Mouse (Mus musculus) kidney, postnatal 4 days (tissue): ENCODE measurements around the gene Tmem82.

Experiments used
- DNase-seq, 2 experiments: peaks; one replicate each; pipeline ENCODE4 v3.0.0; 2021; ENCODE audit warnings: mixed read lengths in 2 of 2

Gene Tmem82

GRCm38 (mm10) chr4:141639474-141639873, 21.0 kb upstream of the Tmem82 start:
- DNase-seq = peak in 1 of 2 experiments; percentile 34

GRCm38 (mm10) chr4:141636693-141637092, 18.3 kb upstream of the Tmem82 start:
- no peak for DNase-seq

- DNase-seq = no peak
Observed at GRCm38 (mm10) chr4:141635991-141636390, 17.6 kb upstream of the Tmem82 start.

- peak; percentile 69 to 76 for DNase-seq
Observed at GRCm38 (mm10) chr4:141632111-141632873, 13.9 kb upstream of the Tmem82 start.

GRCm38 (mm10) chr4:141631250-141631649, 12.8 kb upstream of the Tmem82 start:
- DNase-seq = no peak

GRCm38 (mm10) chr4:141630021-141630420, 11.6 kb upstream of the Tmem82 start:
- no peak for DNase-seq

GRCm38 (mm10) chr4:141628661-141629060, 10.2 kb upstream of the Tmem82 start:
- DNase-seq = no peak

GRCm38 (mm10) chr4:141627502-141627901, 9.1 kb upstream of the Tmem82 start:
- no peak for DNase-seq

- no peak for DNase-seq
Observed at GRCm38 (mm10) chr4:141625774-141626550, 7.5 kb upstream of the Tmem82 start.

- peak; percentile 63 to 73 for DNase-seq
Observed at GRCm38 (mm10) chr4:141624983-141625773, 6.7 kb upstream of the Tmem82 start.

- DNase-seq = no peak
Observed at GRCm38 (mm10) chr4:141624134-141624533, 5.7 kb upstream of the Tmem82 start.

- DNase-seq = peak; percentile 66 to 81
Observed at GRCm38 (mm10) chr4:141623666-141624065, 5.2 kb upstream of the Tmem82 start, which contains the start of gene Slc25a34. Slc25a34 (minus strand) TSS chr4:141623821.

GRCm38 (mm10) chr4:141623037-141623436, 4.6 kb upstream of the Tmem82 start:
- peak in 1 of 2 experiments; percentile 57 for DNase-seq

- no peak for DNase-seq
Observed at GRCm38 (mm10) chr4:141622580-141622979, 4.1 kb upstream of the Tmem82 start.

- no peak for DNase-seq
Observed at GRCm38 (mm10) chr4:141622091-141622490, 3.7 kb upstream of the Tmem82 start.

- DNase-seq = no peak
Observed at GRCm38 (mm10) chr4:141621297-141621696, 2.9 kb upstream of the Tmem82 start.

- DNase-seq = no peak
Observed at GRCm38 (mm10) chr4:141619299-141619883, 958 bp upstream of the Tmem82 start.

- DNase-seq = peak; percentile 69 to 81
Observed at GRCm38 (mm10) chr4:141617863-141618564, 419 bp downstream of the Tmem82 start.

GRCm38 (mm10) chr4:141617299-141617698, 1.1 kb downstream of the Tmem82 start:
- peak; percentile 85 to 89 for DNase-seq

GRCm38 (mm10) chr4:141616811-141617210, 1.6 kb downstream of the Tmem82 start:
- DNase-seq = no peak

GRCm38 (mm10) chr4:141614946-141615345, 3.5 kb downstream of the Tmem82 start:
- no peak for DNase-seq

GRCm38 (mm10) chr4:141609538-141609937, 8.9 kb downstream of the Tmem82 start:
- peak; percentile 49 to 56 for DNase-seq
